Mouse (Mus musculus): ENCODE measurements around the gene Zcchc10. TPM values are rescaled to one million over a fixed set of nuclear protein-coding genes. Genes with fewer than 3 reads are reported as not detected.

Zcchc10 gene
- polyA plus RNA-seq, 1 experiment from 2014 or later: 24.1 TPM

DNA sequence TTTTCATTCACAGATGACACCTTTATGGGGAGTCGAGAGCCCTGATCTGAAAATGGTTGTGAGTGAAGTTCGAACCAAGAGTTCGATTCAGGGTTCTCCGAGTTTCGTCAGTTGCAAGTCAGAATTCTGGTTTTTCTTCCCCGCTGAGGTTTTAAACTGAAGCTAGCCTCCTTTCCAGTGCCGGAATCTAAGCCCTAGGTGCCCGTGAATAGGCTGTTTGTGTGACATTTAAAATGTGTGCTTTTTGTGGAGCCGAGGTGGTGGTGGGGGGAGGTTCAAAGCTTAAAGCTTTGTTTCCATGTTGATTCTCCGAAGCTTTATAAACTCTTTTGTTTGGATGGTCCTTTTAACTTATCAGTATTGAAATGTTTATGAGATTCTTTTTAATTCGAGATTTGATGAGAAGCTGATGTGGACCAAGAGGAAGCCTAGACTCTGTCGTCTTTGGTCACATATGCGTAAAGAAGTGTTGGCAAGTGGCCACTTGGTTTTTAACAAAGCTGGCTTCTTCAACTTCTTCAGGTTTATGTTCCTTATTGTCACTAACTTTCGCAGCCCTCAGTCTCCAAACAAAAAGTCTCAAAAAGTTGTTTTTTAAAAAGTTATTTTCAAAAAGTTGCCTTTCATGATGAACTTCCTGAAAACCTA is 27.6 kb downstream of the Zcchc10 start:
- H3K27ac ChIP-seq: peak overlapping the region; percentile 98
- no peaks in the 10 kb centered on the region for H3K27me3 ChIP-seq (ENCODE audit: poor library complexity, severe bottlenecking)
- no peaks in the 10 kb centered on the region for H3K9me3 ChIP-seq
- H3K36me3 ChIP-seq (replicated peaks): peaks cover 29% of the 10 kb centered on the region
- DNase-seq (ENCODE audit: extremely low spot score, low spot score): no peak
- WGBS: 6% methylated on average over 14 of the region's 14 CpGs
- H3K4me3 ChIP-seq: peak overlapping the region; percentile 93
- peaks cover 11% of the 10 kb centered on the region for H3K4me1 ChIP-seq

- Histone ChIP-seq H3K27ac (no peak overlapping the region), H3K4me1 (no peaks in the 10 kb centered on the region), H3K27me3 (ENCODE audit: poor library complexity, severe bottlenecking) (no peaks in the 10 kb centered on the region), H3K36me3 (replicated peaks) (peaks cover 64% of the 10 kb centered on the region), H3K9me3 (no peaks in the 10 kb centered on the region), H3K4me3 (no peak overlapping the region)
- whole genome bisulfite sequencing: 95% methylated on average over 5 of the region's 5 CpGs
- DNase-seq (ENCODE audit: extremely low spot score, low spot score): no peak
These were observed 34.2 kb downstream of the Zcchc10 start for GRCm38 (mm10) chr11:53358504-53359155.

DNA sequence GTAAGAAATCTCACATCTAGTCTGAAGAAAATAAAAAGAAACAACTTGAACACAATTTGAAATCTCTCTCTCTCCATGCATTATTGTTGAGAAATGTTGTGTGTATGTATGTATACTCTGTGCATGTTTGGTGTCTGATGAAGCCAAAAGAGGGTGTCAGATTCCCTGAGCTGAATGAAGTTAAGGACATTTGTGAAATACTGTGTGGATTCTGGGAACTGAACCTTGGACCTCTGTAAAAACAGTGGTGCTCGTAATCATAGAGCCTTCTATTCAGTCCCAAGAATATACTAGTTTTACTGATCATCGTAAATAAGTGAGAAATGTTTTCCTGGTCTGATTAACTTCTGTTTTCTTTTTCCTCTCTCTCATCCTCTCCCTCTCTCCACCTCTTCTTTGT is 42.6 kb downstream of the Zcchc10 start:
- Histone ChIP-seq H3K9me3 (no peaks in the 10 kb centered on the region), H3K27me3 (ENCODE audit: poor library complexity, severe bottlenecking) (no peaks in the 10 kb centered on the region), H3K27ac (no peak overlapping the region), H3K36me3 (replicated peaks) (peaks cover 54% of the 10 kb centered on the region), H3K4me3 (no peak overlapping the region), H3K4me1 (no peaks in the 10 kb centered on the region)
- 98% methylated on average over 2 of the region's 2 CpGs for WGBS
- DNase-seq (ENCODE audit: extremely low spot score, low spot score): no peak

GRCm38 (mm10) chr11:53378918-53379317 is 54.4 kb downstream of the Zcchc10 start:
- no peaks in the 10 kb centered on the region for H3K9me3 ChIP-seq
- no peak overlapping the region for H3K27ac ChIP-seq
- 89% methylated on average over 1 of the region's 1 CpGs for WGBS
- no peak overlapping the region for H3K4me3 ChIP-seq
- no peak for DNase-seq (ENCODE audit: extremely low spot score, low spot score)
- no peaks in the 10 kb centered on the region for H3K27me3 ChIP-seq (ENCODE audit: poor library complexity, severe bottlenecking)
- H3K4me1 ChIP-seq: no peaks in the 10 kb centered on the region
- H3K36me3 ChIP-seq (replicated peaks): peaks cover 83% of the 10 kb centered on the region

Other genes starting within 250 kb of the Zcchc10 start
- 127 and 136 TPM in 2 replicates for gene Hspa4, start 24.2 kb upstream of the Zcchc10 start, polyA plus RNA-seq (2016; fragmentation: Nextera tagmentation; extraction: Ambion mirVana)
- 31.5 and 33.5 TPM in 2 replicates for gene Aff4, start 26.2 kb downstream of the Zcchc10 start, polyA plus RNA-seq (2016; fragmentation: Nextera tagmentation; extraction: Ambion mirVana)
- gene Leap2, start 98.5 kb downstream of the Zcchc10 start, polyA plus RNA-seq (2016; fragmentation: Nextera tagmentation; extraction: Ambion mirVana): 0.32 TPM in 1 of 2 replicates, not detected in the other
- gene Uqcrq, start 106.2 kb downstream of the Zcchc10 start, polyA plus RNA-seq (2016; fragmentation: Nextera tagmentation; extraction: Ambion mirVana): 590 and 612 TPM in 2 replicates
- gene Gdf9, start 106.3 kb downstream of the Zcchc10 start, polyA plus RNA-seq (2016; fragmentation: Nextera tagmentation; extraction: Ambion mirVana): 1.1 and 2.0 TPM in 2 replicates
- gene Gm10447, start 132.4 kb downstream of the Zcchc10 start, polyA plus RNA-seq (2016; fragmentation: Nextera tagmentation; extraction: Ambion mirVana): not detected in 2 replicates
- 1.2 and 1.7 TPM in 2 replicates for gene Shroom1, start 132.5 kb downstream of the Zcchc10 start, polyA plus RNA-seq (2016; fragmentation: Nextera tagmentation; extraction: Ambion mirVana)
- gene Gm9837, start 145.8 kb downstream of the Zcchc10 start, polyA plus RNA-seq (2016; fragmentation: Nextera tagmentation; extraction: Ambion mirVana): not detected in 2 replicates
- 0.30 TPM in 1 of 2 replicates, not detected in the other for gene Gm9945, start 155.5 kb downstream of the Zcchc10 start, polyA plus RNA-seq (2016; fragmentation: Nextera tagmentation; extraction: Ambion mirVana)
- 0.46 and 0.97 TPM in 2 replicates for gene Sowaha, start 155.6 kb downstream of the Zcchc10 start, polyA plus RNA-seq (2016; fragmentation: Nextera tagmentation; extraction: Ambion mirVana)
- gene Sept8, start 194.6 kb downstream of the Zcchc10 start, polyA plus RNA-seq (2016; fragmentation: Nextera tagmentation; extraction: Ambion mirVana): 22.7 and 22.9 TPM in 2 replicates
- 78.4 and 82.2 TPM in 2 replicates for gene Kif3a, start 242.7 kb downstream of the Zcchc10 start, polyA plus RNA-seq (2016; fragmentation: Nextera tagmentation; extraction: Ambion mirVana)